Mouse (Mus musculus): ENCODE results near the gene Nr0b1. TPM values are rescaled to one million over a fixed set of nuclear protein-coding genes. Genes with fewer than 3 reads are reported as not detected.

The Nr0b1 gene
- total RNA-seq (2021) = under 1 TPM; 0.18 TPM
- long read RNA-seq, partial matches to known transcripts = 0 of 1 reads
- long read RNA-seq, other reads (novel, unspliced or antisense) = 0 of 1 reads

GRCm38 (mm10) chrX:86191614-86192419 lies at the start of gene Nr0b1:
Nr0b1 (plus strand) TSS chrX:86191764.
- peak in 1 of 2 experiments; percentile 2 for DNase-seq (ENCODE audit: low spot score in 2 of 2)

GRCm38 (mm10) chrX:86187250-86187649 lies 4.3 kb upstream of the Nr0b1 start:
- no peak for DNase-seq (ENCODE audit: low spot score in 2 of 2)

- DNase-seq (ENCODE audit: low spot score in 2 of 2) = peak in 1 of 2 experiments; percentile 12
Observed at GRCm38 (mm10) chrX:86192420-86192994, 943 bp downstream of the Nr0b1 start.

GRCm38 (mm10) chrX:86193386-86193785 lies 1.8 kb downstream of the Nr0b1 start:
- no peak for DNase-seq (ENCODE audit: low spot score in 2 of 2)

- DNase-seq (ENCODE audit: low spot score in 2 of 2) = no peak
Observed at GRCm38 (mm10) chrX:86237246-86237645, 45.7 kb downstream of the Nr0b1 start.

Other genes with a start within 250 kb of the Nr0b1 start
- not detected for gene Samt3, start 147.6 kb upstream of the Nr0b1 start, total RNA-seq (2021)
- not detected for gene Mageb4, start 113.3 kb downstream of the Nr0b1 start, total RNA-seq (2021)

Data from layer of hippocampus, postnatal 10 days (tissue).